Mouse (Mus musculus) spleen, adult 2 months (tissue): Measurements from ENCODE around the gene Cutal.

Experiments
- CTCF ChIP-seq: fragments of 200-500 bp; IDR thresholded peaks from 2 replicates; pipeline ENCODE4 v1.5.1; 2011; ENCODE audit warnings: mild to moderate bottlenecking, inconsistent platforms; ENCODE audit not compliant: insufficient read depth, insufficient read length, insufficient replicate concordance; ENCODE audit errors: extremely low read depth
- POLR2A ChIP-seq: fragments of 200-500 bp; IDR thresholded peaks from 2 replicates; pipeline ENCODE4 v1.6.1; 2011; ENCODE audit warnings: low read depth, low read length, inconsistent platforms

DNA sequence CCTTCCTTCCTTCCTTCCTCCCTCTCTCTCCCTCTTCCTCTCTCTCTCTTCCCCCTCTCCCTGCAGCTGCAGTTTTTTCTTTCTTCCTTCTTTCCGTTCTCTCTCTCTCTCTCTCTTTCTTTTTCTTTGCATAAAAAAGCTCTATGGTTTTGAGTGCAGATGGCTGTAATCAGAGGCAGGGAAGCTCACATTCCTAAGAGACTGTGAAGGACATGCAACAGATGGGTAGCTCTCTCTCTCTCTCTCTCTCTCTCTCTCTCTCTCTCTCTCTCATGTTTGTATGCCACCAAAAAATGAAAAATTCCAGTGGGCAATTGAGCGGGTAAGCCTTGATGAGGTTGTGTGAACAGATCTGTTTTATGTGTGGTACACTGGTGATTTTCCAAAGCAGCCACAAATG, 10.0 kb downstream of the Cutal start:
- TF ChIP-seq CTCF (no peak), POLR2A (no peak)
